Mouse (Mus musculus) embryonic stem cell, embryonic (primary cell): Measurements from ENCODE around the gene Tex9.

Source experiments
- CTCF ChIA-PET, 4 experiments: fragments of 300-600 bp in 2 of 4; fragments of 350-600 bp in 2 of 4; sonication (Branson Sonifier 250); formaldehyde crosslinking; loops; one replicate each; lab custom pipeline; 2022; ENCODE audit warnings: inconsistent platforms in 2 of 4; lab: Charles Lee
- POLR2A ChIA-PET, 4 experiments: fragments of 300-600 bp in 2 of 4; fragments of 350-600 bp in 2 of 4; sonication (Branson Sonifier 250); formaldehyde crosslinking; loops; one replicate each; lab custom pipeline; 2022; ENCODE audit warnings: antibody characterized with exemption in 4 of 4, inconsistent platforms in 1 of 4; lab: Charles Lee

Gene Tex9

DNA sequence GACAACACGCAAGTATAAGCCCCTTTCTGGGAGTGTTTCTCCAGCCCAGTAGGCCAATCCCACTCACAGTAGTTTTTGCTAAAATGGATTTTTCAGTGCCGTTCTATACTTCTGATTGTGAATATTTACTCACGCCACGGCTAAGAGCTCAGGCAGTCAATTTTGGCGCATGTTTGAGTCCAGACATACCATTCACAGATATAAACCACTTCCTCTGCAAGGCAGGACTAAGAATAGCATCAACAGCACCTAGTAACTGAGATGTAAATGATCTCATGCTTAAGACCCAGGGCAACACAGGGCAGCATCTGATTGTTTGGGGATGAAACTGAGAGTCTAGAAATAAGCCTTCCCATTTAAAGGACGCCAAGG is at the start of gene Tex9:
Gene Tex9 (minus strand): TSS at position 19 of the 372 bp plus-strand sequence.
- CTCF ChIA-PET, result interaction anchor here in 1 of 4 experiments (2.4 kb wide), 1 partner anchor 13 kb away, joined by 4 read pairs; no protein-coding TSS in a partner anchor
- POLR2A ChIA-PET, result interaction anchor here (0.6 to 4.1 kb wide), 13 partner anchors 9 to 381 kb away, joined by 3 to 24 read pairs (median 6); partner anchors contain the start of genes Rfx7 (in 3 of the 4) and Tcf12 (in 1 of the 4)

DNA sequence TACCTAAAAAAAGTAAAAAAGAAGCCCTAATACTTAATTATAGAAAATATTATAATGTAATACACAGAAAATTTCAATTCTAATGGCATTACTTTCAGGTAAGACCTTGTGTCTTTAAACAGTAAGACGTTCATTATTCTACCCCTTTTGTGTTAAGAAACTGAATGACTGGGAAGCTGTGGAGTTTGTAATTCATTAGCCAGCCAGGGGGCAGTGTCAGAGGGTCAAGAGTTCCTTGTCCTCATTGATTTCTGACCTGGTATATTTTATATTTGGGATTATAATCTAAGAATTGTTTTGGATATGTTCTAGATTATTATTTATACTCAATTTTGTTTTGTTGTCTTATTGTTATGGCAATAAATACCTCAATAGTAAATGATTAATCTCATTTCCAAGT is 45.1 kb upstream of the Tex9 start:
- POLR2A ChIA-PET, result interaction anchor here (0.6 to 1.6 kb wide), 9 partner anchors 9 to 230 kb away, joined by 3 to 5 read pairs (median 4); no protein-coding TSS in a partner anchor
- CTCF ChIA-PET, result interaction anchor here in 2 of 4 experiments (0.6 to 0.7 kb wide), 3 partner anchors 36 to 228 kb away, joined by 3 to 5 read pairs (median 4); no protein-coding TSS in a partner anchor

DNA sequence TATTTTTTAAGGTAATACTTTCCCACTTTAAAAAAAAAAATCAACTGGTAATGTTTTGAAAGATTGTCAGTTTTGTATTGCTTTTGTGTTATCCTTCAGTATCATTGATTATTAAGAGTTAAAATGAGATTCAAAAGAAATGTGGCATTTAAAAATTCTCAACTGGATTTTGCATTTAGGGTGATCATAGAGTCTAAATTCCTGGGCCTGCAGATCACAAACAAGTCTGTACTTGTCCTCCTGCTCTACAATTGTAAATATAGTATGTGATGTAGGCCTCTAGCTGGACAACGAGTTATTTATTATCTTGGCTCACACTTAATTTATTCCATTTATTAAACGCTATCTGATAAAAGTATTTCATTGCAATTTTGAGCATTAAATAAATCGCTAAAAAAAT is 43.4 kb upstream of the Tex9 start:
- CTCF ChIA-PET, result no interaction called here
- POLR2A ChIA-PET, result interaction anchor here in 2 of 4 experiments (0.7 to 1.5 kb wide), 3 partner anchors 8 to 45 kb away, joined by 4 to 5 read pairs (median 4); no protein-coding TSS in a partner anchor

DNA sequence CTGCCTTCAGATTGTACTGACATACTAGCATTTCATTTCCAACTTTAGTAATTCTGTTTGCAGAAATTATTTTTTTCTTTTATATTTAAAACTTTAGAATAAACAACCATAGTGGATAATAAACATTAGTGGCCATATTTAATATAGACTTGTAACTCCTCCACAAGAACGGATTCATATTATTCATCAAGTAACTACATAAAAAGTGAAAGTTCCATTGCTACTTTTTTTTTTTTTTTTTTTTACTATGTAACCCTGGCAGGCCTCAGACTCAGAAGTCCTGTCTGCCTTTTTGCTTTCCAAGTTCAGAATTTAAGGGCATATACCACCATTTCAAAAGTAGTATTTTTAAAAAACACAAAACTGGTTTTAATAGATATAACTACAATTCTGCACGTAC is 43.0 kb upstream of the Tex9 start:
- ChIA-PET POLR2A (interaction anchor here in 1 of 4 experiments (0.8 to 1.5 kb wide), 2 partner anchors 9 to 15 kb away, joined by 4 to 5 read pairs; no protein-coding TSS in a partner anchor), CTCF (interaction anchor here in 1 of 4 experiments (0.7 kb wide), 1 partner anchor 95 kb away, joined by 4 read pairs; no protein-coding TSS in a partner anchor)

DNA sequence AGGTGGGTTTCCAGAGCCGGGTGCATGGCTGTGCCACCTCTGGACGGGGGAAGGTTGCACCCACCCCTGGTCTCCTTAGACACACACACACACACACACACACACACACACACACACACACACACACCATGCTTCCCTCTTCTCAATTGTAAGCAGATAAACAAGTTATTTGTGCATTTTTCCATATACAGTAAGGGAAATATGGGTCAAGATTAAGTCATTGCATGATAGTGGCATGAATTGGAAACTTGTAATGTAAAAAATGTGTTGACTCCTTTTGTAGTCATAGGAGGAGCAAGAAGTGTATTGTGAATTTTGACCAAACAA is 41.0 kb upstream of the Tex9 start:
- ChIA-PET CTCF (no interaction called here), POLR2A (interaction anchor here in 3 of 4 experiments (0.6 to 3.4 kb wide), 13 partner anchors 8 to 1858 kb away, joined by 3 to 67 read pairs (median 7); partner anchors contain the start of gene Tex9 (in 1 of the 3))

DNA sequence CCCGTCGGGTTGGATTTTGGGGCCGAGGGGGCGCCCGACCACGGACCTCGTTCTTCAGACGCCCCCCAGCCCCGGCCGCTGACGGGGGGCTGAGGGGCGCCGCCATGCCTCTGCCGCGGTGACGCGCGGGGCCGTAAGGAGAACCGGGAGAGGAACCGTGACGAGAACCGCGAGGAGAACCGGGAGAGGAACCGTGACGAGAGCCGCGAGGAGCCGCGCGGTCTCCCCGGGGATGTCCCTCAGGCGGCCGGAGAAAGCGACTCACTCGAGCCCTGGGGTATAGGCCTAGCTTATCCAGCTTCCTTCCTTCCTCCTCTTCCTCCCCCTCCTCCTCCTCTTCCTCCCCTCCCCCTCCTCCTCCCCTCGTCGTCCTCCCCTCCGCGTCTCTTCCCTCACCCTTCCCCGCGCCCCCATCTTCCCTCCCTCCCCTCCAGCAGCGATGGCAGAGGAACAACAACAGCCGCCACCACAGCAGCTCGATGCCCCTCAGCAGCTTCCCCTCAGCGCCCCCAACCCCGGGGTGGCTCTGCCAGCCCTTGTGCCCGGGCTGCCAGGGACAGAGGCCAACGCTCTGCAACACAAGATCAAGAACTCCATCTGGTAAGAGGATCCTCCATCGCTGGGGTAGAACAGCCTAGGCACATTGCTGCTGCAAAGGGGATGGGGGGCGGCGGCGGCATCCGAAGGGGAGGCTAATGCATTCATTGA is 40.5 kb upstream of the Tex9 start:
- CTCF ChIA-PET, result interaction anchor here in 2 of 4 experiments (0.6 to 0.8 kb wide), 2 partner anchors 129 to 1496 kb away, joined by 3 to 5 read pairs; partner anchors contain the start of gene Nedd4 (in 1 of the 2)
- POLR2A ChIA-PET, result interaction anchor here in 3 of 4 experiments (0.6 to 3.4 kb wide), 29 partner anchors 8 to 1859 kb away, joined by 3 to 67 read pairs (median 9); partner anchors contain the start of genes Nedd4 (in 2 of the 3), Tex9 (in 2 of the 3) and Mns1 (in 1 of the 3)

DNA sequence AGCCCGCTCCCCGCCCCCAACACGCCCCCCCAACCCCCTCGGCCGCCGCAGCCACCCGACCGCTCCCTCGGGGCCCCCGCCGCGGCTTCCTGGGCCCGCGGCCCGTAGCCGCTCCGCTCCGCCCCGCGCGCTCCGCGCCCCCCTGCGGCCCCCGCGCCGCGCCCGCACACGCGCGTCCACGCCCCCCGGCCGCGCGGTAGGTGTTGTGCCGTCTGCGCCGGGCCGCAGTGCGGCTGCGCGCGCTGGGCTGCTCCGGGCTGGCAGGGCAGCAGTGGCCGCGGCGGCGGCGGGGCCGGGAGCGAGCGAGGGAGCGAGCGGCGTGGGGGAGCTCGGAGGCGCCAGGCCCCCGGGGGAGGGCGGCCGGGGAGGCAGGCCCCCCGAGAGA is 40.0 kb upstream of the Tex9 start, which contains the start of gene Rfx7:
Gene Rfx7 (plus strand): TSS at position 245 of the 385 bp plus-strand sequence.
- ChIA-PET POLR2A (interaction anchor here in 3 of 4 experiments (0.6 to 3.4 kb wide), 92 partner anchors 10 to 1859 kb away, joined by 3 to 67 read pairs (median 5); partner anchors contain the start of genes Tex9 (in 3 of the 3), Mns1 (in 2 of the 3), Nedd4 (in 2 of the 3) and Tcf12 (in 2 of the 3)), CTCF (interaction anchor here in 3 of 4 experiments (0.6 to 1.6 kb wide), 25 partner anchors 10 to 1497 kb away, joined by 3 to 13 read pairs (median 5); partner anchors contain the start of gene Nedd4 (in 1 of the 3))

DNA sequence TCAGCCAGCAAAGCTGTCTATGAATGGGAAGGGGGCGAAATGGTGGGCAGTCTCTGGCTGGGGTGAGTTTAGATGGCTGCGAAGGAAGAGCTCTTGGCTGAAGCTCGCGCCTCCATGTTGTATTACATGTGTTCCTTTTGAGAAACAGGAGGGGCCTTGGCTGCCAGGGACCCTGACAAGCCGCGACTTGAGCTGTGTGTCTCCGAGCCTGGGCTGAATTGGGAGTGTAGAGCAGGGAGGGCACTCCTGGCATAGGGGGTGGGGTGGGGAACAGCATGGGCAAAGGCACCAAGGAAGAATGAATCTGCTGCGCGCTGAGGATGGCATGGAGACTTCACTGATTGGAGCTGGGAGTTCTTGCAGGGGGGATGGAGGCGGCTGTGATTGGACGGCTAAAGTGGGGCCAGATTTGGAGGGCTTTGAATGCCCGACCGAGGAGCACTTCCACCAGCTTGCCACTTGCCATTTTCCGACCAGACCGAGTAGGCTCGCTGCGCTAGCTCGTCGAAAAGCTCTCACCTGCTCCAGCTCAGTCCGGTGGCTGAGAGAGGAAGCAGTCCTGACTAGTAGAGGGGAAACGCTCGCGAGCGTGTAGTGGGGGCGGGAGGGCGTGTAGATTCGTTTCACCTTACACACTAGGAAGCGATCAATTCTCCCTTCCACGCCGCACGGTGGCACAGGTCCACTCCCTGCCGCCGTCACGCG is 39.4 kb upstream of the Tex9 start:
- CTCF ChIA-PET, result interaction anchor here in 3 of 4 experiments (0.6 to 1.6 kb wide), 35 partner anchors 8 to 404 kb away, joined by 3 to 13 read pairs (median 4); partner anchors contain the start of gene Nedd4 (in 1 of the 3)
- POLR2A ChIA-PET, result interaction anchor here (0.6 to 3.4 kb wide), 120 partner anchors 8 to 652 kb away, joined by 3 to 67 read pairs (median 4); partner anchors contain the start of genes Nedd4 (in 4 of the 4), Tex9 (in 3 of the 4), Mns1 (in 2 of the 4) and Tcf12 (in 2 of the 4)

DNA sequence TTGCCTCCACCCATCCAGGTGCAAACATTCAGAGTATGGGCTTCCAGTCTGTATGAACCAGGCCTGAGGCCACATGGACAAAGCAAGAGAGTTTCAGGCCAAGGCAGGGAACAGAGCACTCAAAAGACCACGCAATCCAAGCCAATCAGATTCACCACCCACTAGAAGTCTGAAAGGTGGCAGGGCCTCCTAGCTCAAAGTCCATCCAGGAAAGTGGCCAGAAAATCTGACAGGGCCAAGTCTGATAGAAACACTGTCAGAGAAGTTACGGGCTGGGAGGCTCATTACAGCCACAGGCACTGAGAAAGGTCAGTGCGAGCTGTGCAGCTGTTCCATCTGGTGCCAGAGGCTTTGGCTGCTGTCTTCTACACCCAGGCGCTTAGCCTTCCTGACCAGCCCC is 38.8 kb upstream of the Tex9 start:
- ChIA-PET CTCF (interaction anchor here in 2 of 4 experiments (0.6 to 1.6 kb wide), 29 partner anchors 9 to 405 kb away, joined by 3 to 13 read pairs (median 4); partner anchors contain the start of gene Nedd4 (in 1 of the 2)), POLR2A (interaction anchor here (0.7 to 3.4 kb wide), 94 partner anchors 9 to 485 kb away, joined by 3 to 67 read pairs (median 5); partner anchors contain the start of genes Nedd4 (in 4 of the 4), Tex9 (in 3 of the 4), Mns1 (in 2 of the 4) and Dyx1c1 (in 1 of the 4))

DNA sequence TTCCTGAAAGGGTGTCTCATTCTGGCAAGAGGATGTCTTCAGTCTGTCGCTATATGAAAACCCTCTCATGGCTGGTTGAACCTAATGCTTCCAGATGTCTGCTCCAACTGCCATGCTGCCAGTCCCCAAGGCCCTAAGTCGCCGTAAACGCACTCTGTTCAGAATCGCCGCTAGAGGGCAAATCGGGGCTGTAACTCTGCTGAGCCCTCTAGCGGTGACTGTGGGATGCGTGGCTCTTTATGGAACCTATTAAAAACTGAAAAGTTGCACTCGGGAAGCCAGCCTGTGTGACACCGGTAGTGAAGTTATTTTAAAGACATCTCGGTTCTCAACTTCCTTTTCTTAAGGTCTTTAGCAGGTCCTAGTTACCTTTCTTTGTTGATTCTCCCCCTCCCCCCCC is 38.2 kb upstream of the Tex9 start:
- POLR2A ChIA-PET, result interaction anchor here (1.1 to 3.4 kb wide), 29 partner anchors 9 to 132 kb away, joined by 3 to 53 read pairs (median 7); partner anchors contain the start of genes Nedd4 (in 2 of the 4), Mns1 (in 1 of the 4) and Tex9 (in 1 of the 4)

DNA sequence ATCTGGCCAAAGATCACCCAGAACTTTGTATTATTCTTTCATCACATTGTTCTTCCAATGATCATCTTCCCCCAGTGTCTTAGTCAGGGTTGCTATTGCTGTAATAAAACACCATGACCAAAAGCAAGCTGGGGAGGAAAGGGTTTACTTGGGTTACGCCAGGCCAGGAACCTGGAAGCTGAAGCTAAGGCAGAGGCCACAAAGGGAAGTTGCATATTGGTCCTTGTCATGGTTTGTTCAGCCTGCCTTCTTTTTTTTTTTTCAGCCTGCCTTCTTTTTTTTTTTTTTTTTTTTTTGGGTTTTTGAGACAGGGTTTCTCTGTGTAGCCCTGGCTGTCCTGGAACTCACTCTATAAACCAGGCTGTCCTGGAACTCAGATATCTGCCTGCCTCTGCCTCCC is 34.1 kb upstream of the Tex9 start:
- CTCF ChIA-PET, result no interaction called here
- POLR2A ChIA-PET, result interaction anchor here in 2 of 4 experiments (0.7 to 1.2 kb wide), 4 partner anchors 29 to 85 kb away, joined by 3 to 6 read pairs (median 4); no protein-coding TSS in a partner anchor

More for the DNA sequence above, 38.2 kb upstream of the Tex9 start:
- CTCF ChIA-PET, result interaction anchor here in 2 of 4 experiments (1.0 to 1.6 kb wide), 9 partner anchors 8 to 109 kb away, joined by 3 to 13 read pairs (median 6); no protein-coding TSS in a partner anchor

DNA sequence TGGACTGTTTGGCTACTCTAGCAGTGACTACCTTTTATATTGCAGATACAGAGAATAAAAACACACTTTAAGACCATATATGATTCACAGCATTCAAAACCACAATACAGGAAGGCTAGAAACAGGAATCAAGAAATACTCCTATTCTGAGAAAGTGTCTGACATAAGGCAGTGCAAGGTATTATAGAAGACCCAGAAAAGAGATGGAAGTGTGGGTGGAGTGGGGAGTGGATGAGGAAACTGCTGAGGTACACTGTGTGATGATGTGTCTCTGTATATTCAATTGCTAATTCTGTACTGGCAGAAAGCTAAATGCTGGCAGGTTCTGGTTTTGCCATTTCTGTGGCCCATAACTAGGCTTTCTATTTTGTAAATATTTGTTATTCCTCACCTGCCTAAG is 28.8 kb upstream of the Tex9 start:
- CTCF ChIA-PET, result interaction anchor here in 2 of 4 experiments (1.0 to 2.2 kb wide), 3 partner anchors 10 kb away, joined by 3 to 13 read pairs (median 3); no protein-coding TSS in a partner anchor
- POLR2A ChIA-PET, result interaction anchor here in 2 of 4 experiments (1.2 to 6.1 kb wide), 7 partner anchors 11 to 121 kb away, joined by 3 to 27 read pairs (median 3); partner anchors contain the start of gene Rfx7 (in 2 of the 2)

DNA sequence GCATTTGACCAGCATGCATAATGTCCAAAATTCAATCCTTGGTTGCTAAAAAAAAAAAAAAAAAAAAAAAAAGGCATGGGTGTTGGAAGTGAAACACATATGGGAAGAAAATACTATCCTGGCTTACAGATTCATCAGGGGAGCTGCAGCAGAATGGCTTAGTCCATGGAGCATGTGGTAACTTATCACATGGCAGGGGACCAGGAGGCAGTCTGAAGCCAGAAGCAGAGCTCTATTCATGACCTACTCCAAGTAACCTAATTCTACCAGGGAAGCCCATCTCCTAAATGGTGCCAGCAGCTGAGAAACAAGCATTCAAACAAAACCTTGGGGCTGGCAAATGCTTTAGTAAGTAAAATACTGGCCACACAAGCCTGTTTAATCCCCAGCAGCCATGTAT is 27.2 kb upstream of the Tex9 start:
- CTCF ChIA-PET, result interaction anchor here in 2 of 4 experiments (0.6 to 1.4 kb wide), 2 partner anchors 12 kb away, joined by 3 to 4 read pairs; no protein-coding TSS in a partner anchor

DNA sequence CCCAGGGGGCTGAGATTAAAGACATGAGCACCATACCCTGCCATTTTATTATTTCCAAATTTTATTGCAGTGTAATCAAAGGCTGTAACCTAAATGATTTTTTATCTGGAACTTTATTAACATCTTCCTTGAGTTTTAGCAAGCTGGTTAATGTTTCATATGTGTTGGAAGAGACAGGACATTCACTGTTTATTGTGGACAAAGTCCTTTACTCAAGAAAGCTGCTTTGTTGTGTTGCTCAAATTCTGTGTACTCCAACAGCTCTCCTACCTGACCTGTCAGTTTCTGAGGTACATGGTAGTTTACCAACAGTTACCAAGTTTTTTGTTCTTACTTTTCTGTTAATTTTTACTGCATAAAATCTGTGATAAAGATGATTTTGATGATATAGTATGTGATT is 23.4 kb upstream of the Tex9 start:
- CTCF ChIA-PET, result interaction anchor here in 1 of 4 experiments (1.2 kb wide), 1 partner anchor 16 kb away, joined by 6 read pairs; no protein-coding TSS in a partner anchor

More for the DNA sequence above, 27.2 kb upstream of the Tex9 start:
- POLR2A ChIA-PET, result interaction anchor here in 2 of 4 experiments (0.6 to 6.1 kb wide), 10 partner anchors 9 to 122 kb away, joined by 3 to 27 read pairs (median 4); partner anchors contain the start of gene Rfx7 (in 2 of the 2)

DNA sequence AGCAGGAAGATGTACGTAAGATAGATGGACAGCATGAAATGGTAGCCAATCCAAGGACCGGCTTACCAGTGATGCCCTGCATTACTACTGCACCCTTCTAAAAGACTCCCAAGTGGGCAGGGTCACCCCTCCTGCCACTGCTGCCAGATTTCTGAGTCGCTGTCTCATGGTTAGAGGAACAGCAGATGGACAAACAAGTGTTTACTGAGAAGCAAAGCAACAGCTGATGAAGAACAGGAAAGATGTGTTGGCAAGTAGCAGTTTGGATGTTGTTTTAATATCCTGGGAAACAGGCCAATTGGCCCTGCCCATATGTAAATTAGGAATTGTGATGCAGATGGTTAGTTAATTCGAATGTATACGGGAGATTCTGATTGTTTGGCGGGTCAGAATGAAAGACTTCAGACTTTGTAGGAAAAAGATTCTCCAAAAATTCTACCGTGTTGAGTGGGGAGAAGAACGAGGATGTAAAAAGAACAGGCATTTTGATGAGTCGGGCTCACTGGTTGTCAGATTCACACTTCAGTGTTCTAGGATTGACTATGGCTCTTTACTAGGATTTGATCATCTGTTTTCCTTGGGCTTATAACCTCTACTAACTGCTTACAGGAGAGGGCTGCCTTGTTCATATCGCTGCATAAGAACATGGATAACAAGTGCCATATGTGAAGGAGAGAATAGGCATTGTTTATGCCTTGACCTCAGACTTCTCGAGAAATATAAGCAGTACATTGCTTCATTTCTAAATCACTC is 20.4 kb upstream of the Tex9 start:
- CTCF ChIA-PET, result interaction anchor here in 1 of 4 experiments (0.5 kb wide), 1 partner anchor 89 kb away, joined by 3 read pairs; no protein-coding TSS in a partner anchor
- POLR2A ChIA-PET, result interaction anchor here in 3 of 4 experiments (0.6 to 2.2 kb wide), 4 partner anchors 19 to 38 kb away, joined by 3 to 9 read pairs (median 6); partner anchors contain the start of gene Rfx7 (in 1 of the 3)

More for the DNA sequence above, 23.4 kb upstream of the Tex9 start:
- POLR2A ChIA-PET, result interaction anchor here in 2 of 4 experiments (0.8 to 2.0 kb wide), 5 partner anchors 10 to 69 kb away, joined by 3 to 10 read pairs (median 6); partner anchors contain the start of gene Rfx7 (in 2 of the 2)

DNA sequence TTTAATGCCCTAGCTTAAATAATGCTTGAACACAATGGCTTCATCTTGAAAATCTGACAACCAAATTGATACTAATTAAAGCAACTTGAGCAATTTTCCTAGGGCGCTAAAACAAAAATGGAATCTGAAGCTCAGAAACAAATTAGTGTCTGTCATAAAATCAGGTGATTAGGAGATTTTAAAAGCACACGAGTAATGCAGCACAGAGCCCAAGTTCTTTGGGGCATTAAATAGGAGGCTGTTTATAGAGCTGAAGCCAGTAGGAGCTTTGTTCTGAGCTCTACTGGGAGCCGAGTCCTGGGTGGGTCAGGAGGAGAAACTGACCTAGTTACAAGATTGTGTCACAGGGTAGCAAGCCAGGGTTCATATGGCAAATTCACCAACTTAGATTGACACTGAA is 5.2 kb upstream of the Tex9 start:
- ChIA-PET POLR2A (interaction anchor here in 3 of 4 experiments (0.6 to 2.8 kb wide), 7 partner anchors 18 to 325 kb away, joined by 3 to 16 read pairs (median 3); no protein-coding TSS in a partner anchor), CTCF (interaction anchor here in 1 of 4 experiments (1.1 kb wide), 1 partner anchor 34 kb away, joined by 5 read pairs; the partner anchor contains the start of gene Rfx7)
